Mouse (Mus musculus) adrenal gland, postnatal 0 days (tissue): Measurements from ENCODE around the gene AW549877. TPM values are rescaled to one million over a fixed set of nuclear protein-coding genes. Genes with fewer than 3 reads are reported as not detected.

Experiments
- polyA plus RNA-seq: library from polyadenylated mRNA; unstranded; fragments of >200 nt; fragmentation: Nextera tagmentation; extraction: Ambion mirVana; gene quantifications from 2 replicates; pipeline ENCODE4 v1.2.1, GENCODE M21; 2015

The AW549877 gene
- polyA plus RNA-seq: 13.4 and 14.5 TPM in 2 replicates

GRCm38 (mm10) chr15:3995448-3996266 lies at the start of gene AW549877:
AW549877 (minus strand) TSS chr15:3995744.

GRCm38 (mm10) chr15:4026231-4026773 lies 30.8 kb upstream of the AW549877 start, which contains the start of gene Oxct1:
Oxct1 (plus strand) TSS chr15:4026383.

GRCm38 (mm10) chr15:3979061-3979848 lies 16.3 kb downstream of the AW549877 start, which contains the start of gene Fbxo4:
Fbxo4 (minus strand) TSS chr15:3979573.

Other genes starting within 250 kb of the AW549877 start
- gene Fbxo4, start 16.2 kb downstream of the AW549877 start, polyA plus RNA-seq: 24.3 and 28.9 TPM in 2 replicates
- gene Oxct1, start 30.6 kb upstream of the AW549877 start, polyA plus RNA-seq: 87.3 and 96.6 TPM in 2 replicates